Mouse (Mus musculus) forebrain, embryonic 11.5 days (tissue): ENCODE measurements around the gene Hist1h3f. TPM values are rescaled to one million over a fixed set of nuclear protein-coding genes. Genes with fewer than 3 reads are reported as not detected.

ENCODE experiments used
- ATAC-seq: fragments of 200-750 bp; cut with Nextera tagmentation; replicated peaks from 2 replicates; pipeline ENCODE4 v1.8.0; 2017; ENCODE audit warnings: moderate TSS enrichment; ENCODE audit not compliant: low FRiP score
- DNase-seq: peaks from one replicate; pipeline ENCODE4 v3.0.0-alpha.2; 2017; ENCODE audit warnings: low spot score
- H3K27ac ChIP-seq: fragments of 300-500 bp; sonication (generic); 2 replicates; pipeline ENCODE4 v1.5.1; 2014; ENCODE audit warnings: low read depth, low read length
- H3K27me3 ChIP-seq: fragments of 300-500 bp; sonication (generic); 2 replicates; pipeline ENCODE4 v1.6.1; 2014; ENCODE audit warnings: mild to moderate bottlenecking, low read length, mixed read lengths; ENCODE audit not compliant: control insufficient read depth, insufficient read depth
- H3K36me3 ChIP-seq: fragments of 300-500 bp; sonication (generic); 2 replicates; pipeline ENCODE4 v1.6.1; 2014; ENCODE audit warnings: mild to moderate bottlenecking, low read length, moderate library complexity, mixed read lengths; ENCODE audit not compliant: control insufficient read depth, insufficient read depth
- H3K4me1 ChIP-seq: fragments of 300-500 bp; sonication (generic); replicated peaks from 2 replicates; pipeline ENCODE4 v1.6.1; 2014; ENCODE audit warnings: low read length, mixed read lengths; ENCODE audit not compliant: control insufficient read depth, insufficient read depth
- H3K4me2 ChIP-seq: fragments of 300-500 bp; sonication (generic); 2 replicates; pipeline ENCODE4 v1.6.1; 2014; ENCODE audit warnings: low read depth, mild to moderate bottlenecking, low read length, moderate library complexity, mixed read lengths; ENCODE audit not compliant: severe bottlenecking
- H3K4me3 ChIP-seq: fragments of 300-500 bp; sonication (generic); 2 replicates; pipeline ENCODE4 v1.5.1; 2014; ENCODE audit warnings: low read depth, low read length
- H3K9ac ChIP-seq: fragments of 300-500 bp; sonication (generic); 2 replicates; pipeline ENCODE4 v1.6.1; 2014; ENCODE audit warnings: low read length
- H3K9me3 ChIP-seq: fragments of 300-500 bp; sonication (generic); 2 replicates; pipeline ENCODE4 v1.6.1; 2016; ENCODE audit warnings: low read length, mixed read lengths; ENCODE audit not compliant: control insufficient read depth
- WGBS: fragments of 180-500 bp; shearing (Covaris S2); extraction: QIAGEN DNeasy Blood & Tissue Kit; methylation state at CpG from one replicate; pipeline ENCODE4 v1.1.7; 2014; 5-methylcytosine and 5-hydroxymethylcytosine counted together
- polyA plus RNA-seq: library from polyadenylated mRNA; unstranded; fragments of >200 nt; fragmentation: Nextera tagmentation; extraction: Ambion mirVana; gene quantifications from 2 replicates; pipeline ENCODE4 v1.2.1, GENCODE M21; 2014

The Hist1h3f gene
- polyA plus RNA-seq, 1 experiment from 2014 or later: 1.4 TPM

- peaks cover 6% of the 10 kb centered on the region; the same call in 1 of the 2 replicates for H3K4me1 ChIP-seq
- ATAC-seq (no peak), DNase-seq (no peak)
- WGBS: 32% methylated on average over 4 of the region's 4 CpGs
- H3K27ac ChIP-seq: no peak overlapping the region
- no peaks in the 10 kb centered on the region for H3K9me3 ChIP-seq
- no peaks in the 10 kb centered on the region for H3K36me3 ChIP-seq
- no peaks in the 10 kb centered on the region for H3K27me3 ChIP-seq
- H3K9ac ChIP-seq: no peak overlapping the region
- H3K4me2 ChIP-seq: no peak overlapping the region
- no peak overlapping the region for H3K4me3 ChIP-seq
Measured at GRCm38 (mm10) chr13:23502916-23503315, 40.9 kb upstream of the Hist1h3f start.

GRCm38 (mm10) chr13:23503797-23504196 lies 40.1 kb upstream of the Hist1h3f start:
- peak overlapping the region; percentile 5; the same call in 1 of the 2 replicates for H3K4me3 ChIP-seq
- peak overlapping the region; percentile 6; the same call in 1 of the 2 replicates for H3K4me2 ChIP-seq
- H3K9me3 ChIP-seq: no peaks in the 10 kb centered on the region
- no peak overlapping the region for H3K27ac ChIP-seq
- peaks cover 6% of the 10 kb centered on the region; the same call in 1 of the 2 replicates for H3K4me1 ChIP-seq
- no peak overlapping the region for H3K9ac ChIP-seq
- no peaks in the 10 kb centered on the region for H3K36me3 ChIP-seq
- no peaks in the 10 kb centered on the region for H3K27me3 ChIP-seq
- no peak; the same call in 1 of the 2 replicates for ATAC-seq
- peak; percentile 72 for DNase-seq
- under 1% methylated on average over 9 of the region's 9 CpGs for WGBS

GRCm38 (mm10) chr13:23505662-23506345 lies 38.0 kb upstream of the Hist1h3f start:
- Histone ChIP-seq H3K27me3 (no peaks in the 10 kb centered on the region), H3K27ac (no peak overlapping the region), H3K4me2 (peak overlapping the region; percentile 55), H3K36me3 (no peaks in the 10 kb centered on the region), H3K4me1 (peaks cover 2% of the 10 kb centered on the region; the same call in 1 of the 2 replicates), H3K4me3 (peak overlapping the region; percentile 28), H3K9me3 (no peaks in the 10 kb centered on the region), H3K9ac (peak overlapping the region; percentile 47; the same call in 1 of the 2 replicates)
- 2% methylated on average over 14 of the region's 14 CpGs for WGBS
- peak; percentile 70 for DNase-seq
- no peak; the same call in 1 of the 2 replicates for ATAC-seq

- no peaks in the 10 kb centered on the region for H3K36me3 ChIP-seq
- no peak for ATAC-seq
- H3K27me3 ChIP-seq: no peaks in the 10 kb centered on the region
- DNase-seq: peak; percentile 78
- no peaks in the 10 kb centered on the region for H3K9me3 ChIP-seq
- 1% methylated on average over 13 of the region's 13 CpGs for WGBS
- H3K4me2 ChIP-seq: peak overlapping the region; percentile 55; the same call in 1 of the 2 replicates
- H3K4me3 ChIP-seq: peak overlapping the region; percentile 28
- H3K27ac ChIP-seq: no peak overlapping the region
- no peak overlapping the region for H3K9ac ChIP-seq
- H3K4me1 ChIP-seq: peaks cover 2% of the 10 kb centered on the region; the same call in 1 of the 2 replicates
Measured at GRCm38 (mm10) chr13:23506351-23506750, 37.5 kb upstream of the Hist1h3f start.

- H3K4me2 ChIP-seq: peak overlapping the region; percentile 26; the same call in 1 of the 2 replicates
- H3K9me3 ChIP-seq: no peaks in the 10 kb centered on the region
- 11% methylated on average over 14 of the region's 14 CpGs for WGBS
- no peak overlapping the region for H3K4me3 ChIP-seq
- H3K27ac ChIP-seq: no peak overlapping the region
- peaks cover 2% of the 10 kb centered on the region; the same call in 1 of the 2 replicates for H3K4me1 ChIP-seq
- H3K27me3 ChIP-seq: no peaks in the 10 kb centered on the region
- DNase-seq: peak; percentile 74
- no peaks in the 10 kb centered on the region for H3K36me3 ChIP-seq
- no peak for ATAC-seq
- H3K9ac ChIP-seq: no peak overlapping the region
Measured at GRCm38 (mm10) chr13:23506819-23507515, 36.9 kb upstream of the Hist1h3f start.

- H3K27me3 ChIP-seq: no peaks in the 10 kb centered on the region
- no peaks in the 10 kb centered on the region for H3K36me3 ChIP-seq
- H3K4me1 ChIP-seq: peaks cover under 1% of the 10 kb centered on the region; the same call in 1 of the 2 replicates
- no peaks in the 10 kb centered on the region for H3K9me3 ChIP-seq
- H3K4me3 ChIP-seq: no peak overlapping the region
- 42% methylated on average over 1 of the region's 1 CpGs for WGBS
- ATAC-seq (no peak), DNase-seq (no peak)
- H3K4me2 ChIP-seq: no peak overlapping the region
- no peak overlapping the region for H3K9ac ChIP-seq
- H3K27ac ChIP-seq: no peak overlapping the region
Measured at GRCm38 (mm10) chr13:23510127-23510526, 33.7 kb upstream of the Hist1h3f start.

GRCm38 (mm10) chr13:23513517-23513916 lies 30.3 kb upstream of the Hist1h3f start:
- Histone ChIP-seq H3K4me3 (no peak overlapping the region), H3K27me3 (no peaks in the 10 kb centered on the region), H3K9me3 (no peaks in the 10 kb centered on the region), H3K4me2 (no peak overlapping the region), H3K27ac (no peak overlapping the region), H3K36me3 (no peaks in the 10 kb centered on the region), H3K4me1 (0 out of 2 replicates have a peak, but pooled peaks cover 3% of the 10 kb centered on the region), H3K9ac (no peak overlapping the region)
- DNase-seq: no peak
- ATAC-seq: no peak
- WGBS: 91% methylated on average over 1 of the region's 1 CpGs

DNA sequence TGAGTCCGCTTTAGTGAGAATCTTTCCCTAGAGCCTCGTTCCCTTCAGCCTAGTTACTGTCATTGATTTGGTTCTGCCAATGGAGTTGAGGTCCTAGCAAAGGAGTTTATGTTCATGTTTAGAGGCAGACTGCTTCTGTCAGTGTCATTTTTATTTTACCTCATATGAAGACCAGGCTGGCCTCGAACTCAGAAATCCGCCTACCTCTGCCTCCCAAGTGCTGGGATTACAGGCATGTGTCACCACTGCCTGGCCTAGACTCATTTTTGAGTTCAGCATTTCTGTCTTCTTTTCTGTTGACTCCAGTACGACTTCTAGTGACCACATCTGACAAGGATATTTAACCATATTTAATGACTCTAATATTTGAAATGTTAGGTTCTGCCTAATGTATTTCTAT lies 28.6 kb upstream of the Hist1h3f start:
- DNase-seq: no peak
- H3K27me3 ChIP-seq: no peaks in the 10 kb centered on the region
- WGBS: 67% methylated on average over 5 of the region's 5 CpGs
- no peaks in the 10 kb centered on the region for H3K36me3 ChIP-seq
- no peak overlapping the region for H3K9ac ChIP-seq
- 0 out of 2 replicates have a peak, but pooled peaks cover 3% of the 10 kb centered on the region for H3K4me1 ChIP-seq
- H3K4me2 ChIP-seq: no peak overlapping the region
- H3K9me3 ChIP-seq: no peaks in the 10 kb centered on the region
- H3K4me3 ChIP-seq: no peak overlapping the region
- no peak for ATAC-seq
- H3K27ac ChIP-seq: no peak overlapping the region
